Mouse (Mus musculus): Measurements from ENCODE around the gene Usp6nl. TPM values are rescaled to one million over a fixed set of nuclear protein-coding genes. Genes with fewer than 3 reads are reported as not detected.
A peak's percentile ranks its signal among the peaks of the same experiment; 100 is the strongest.

Gene Usp6nl
- polyA plus RNA-seq, 1 experiment = not detected

DNA sequence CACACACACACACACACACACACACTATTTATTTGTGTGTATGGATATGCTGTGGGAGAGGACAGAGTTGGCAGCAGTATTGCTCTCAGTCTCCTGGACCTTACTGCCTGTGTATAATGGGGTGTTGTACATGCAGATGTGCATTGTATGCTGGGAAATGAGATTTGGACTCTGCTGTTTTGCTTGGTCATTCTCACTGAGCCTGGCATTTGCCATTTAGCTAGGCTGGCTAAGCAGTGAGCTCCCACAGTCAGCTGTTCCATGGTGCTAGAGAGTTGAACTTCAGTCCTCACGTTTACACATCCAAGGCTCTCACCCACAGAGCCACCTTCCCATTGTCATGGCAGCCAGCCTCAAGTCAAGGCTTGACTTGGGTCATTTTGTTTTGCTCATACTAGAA is 90.2 kb downstream of the Usp6nl start:
- 81% methylated on average over 1 of the region's 1 CpGs for WGBS
- Histone ChIP-seq H3K4me1 (ENCODE audit: control insufficient read depth, insufficient read depth, low read length) (peaks cover 4% of the 10 kb centered on the region), H3K27ac (ENCODE audit: insufficient read depth, low read depth, low read length) (no peak overlapping the region), H3K4me3 (ENCODE audit: insufficient read depth, low read depth, low read length) (no peak overlapping the region)
- no peak for TF ChIP-seq CTCF (IDR thresholded peaks at IDR 0.05; ENCODE audit: insufficient read depth, low read depth, low read length)

DNA sequence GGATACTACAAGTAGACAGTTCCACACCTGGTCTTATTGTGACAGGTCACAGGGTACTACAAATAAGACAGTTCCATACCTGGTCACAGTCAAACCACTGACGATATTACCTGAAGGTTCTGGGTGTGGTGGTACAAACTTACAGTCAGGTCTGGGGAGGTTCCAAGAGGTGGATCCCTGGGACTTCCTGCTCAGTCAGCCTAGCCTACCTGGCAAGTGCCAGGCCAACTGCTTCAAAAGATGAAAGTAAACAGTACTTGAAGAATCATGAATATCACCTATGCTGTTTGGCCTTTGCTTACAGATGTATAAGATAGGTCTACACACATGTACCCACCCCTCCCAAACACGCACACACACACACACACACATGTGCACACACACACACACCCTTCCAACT is 91.3 kb downstream of the Usp6nl start:
- Histone ChIP-seq H3K4me1 (ENCODE audit: control insufficient read depth, insufficient read depth, low read length) (peaks cover 4% of the 10 kb centered on the region), H3K27ac (ENCODE audit: insufficient read depth, low read depth, low read length) (no peak overlapping the region), H3K4me3 (ENCODE audit: insufficient read depth, low read depth, low read length) (no peak overlapping the region)
- 94% methylated on average over 2 of the region's 2 CpGs for WGBS
- no peak for TF ChIP-seq CTCF (IDR thresholded peaks at IDR 0.05; ENCODE audit: insufficient read depth, low read depth, low read length)
- TF ChIP-seq POLR2A (IDR thresholded peaks at IDR 0.05; ENCODE audit: insufficient read depth, low read depth, low read length) = no peak

DNA sequence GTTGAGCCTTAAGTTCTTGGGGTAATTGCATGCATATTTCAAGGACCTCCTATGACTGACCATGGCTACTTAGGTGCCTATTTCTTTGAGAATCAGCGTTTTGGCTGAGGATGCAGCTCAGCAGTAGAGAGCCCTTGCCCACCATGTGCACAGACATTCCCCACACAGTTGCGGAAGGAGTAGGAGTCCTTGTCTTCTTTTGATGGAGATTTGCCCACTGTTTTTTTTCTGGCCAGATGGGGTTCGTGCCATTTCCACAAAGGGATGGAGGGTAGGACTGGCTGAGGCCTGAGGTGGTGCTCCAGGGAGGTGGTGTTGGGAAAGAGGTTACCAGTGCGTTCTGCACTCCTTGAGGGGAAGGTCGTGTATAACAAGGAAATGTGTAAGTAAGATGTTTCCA is 91.9 kb downstream of the Usp6nl start:
- TF ChIP-seq POLR2A (IDR thresholded peaks at IDR 0.05; ENCODE audit: insufficient read depth, low read depth, low read length) (no peak), CTCF (IDR thresholded peaks at IDR 0.05; ENCODE audit: insufficient read depth, low read depth, low read length) (no peak)
- peaks cover 4% of the 10 kb centered on the region for H3K4me1 ChIP-seq (ENCODE audit: control insufficient read depth, insufficient read depth, low read length)

DNA sequence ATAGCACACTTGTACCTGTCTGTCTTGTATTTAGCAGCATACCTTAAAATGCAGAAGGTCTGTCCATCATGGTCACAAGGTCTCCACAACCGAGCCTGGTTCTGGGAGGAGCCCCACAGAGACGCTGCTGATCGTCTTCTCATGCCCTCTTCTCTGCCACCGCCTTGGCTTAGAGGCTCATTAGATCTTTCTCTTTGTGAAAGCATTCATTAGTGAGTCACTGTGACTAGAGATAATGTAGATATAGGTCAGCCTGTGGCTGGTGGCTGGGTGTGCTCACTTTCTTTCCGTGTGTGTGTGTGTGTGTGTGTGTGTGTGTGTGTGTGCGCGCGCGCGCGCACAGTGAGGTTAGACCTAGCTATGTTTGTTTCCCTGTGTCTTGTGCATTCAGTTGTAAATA is 94.7 kb downstream of the Usp6nl start:
- WGBS = 25% methylated on average over 11 of the region's 11 CpGs
- H3K4me3 ChIP-seq (ENCODE audit: insufficient read depth, low read depth, low read length) = no peak overlapping the region
- H3K27ac ChIP-seq (ENCODE audit: insufficient read depth, low read depth, low read length) = peak overlapping the region; percentile 81
- no peak for TF ChIP-seq POLR2A (IDR thresholded peaks at IDR 0.05; ENCODE audit: insufficient read depth, low read depth, low read length)
- no peak for TF ChIP-seq CTCF (IDR thresholded peaks at IDR 0.05; ENCODE audit: insufficient read depth, low read depth, low read length)
- H3K4me1 ChIP-seq (ENCODE audit: control insufficient read depth, insufficient read depth, low read length) = peaks cover 4% of the 10 kb centered on the region

More for the DNA sequence above, 91.9 kb downstream of the Usp6nl start:
- WGBS = 80% methylated on average over 5 of the region's 5 CpGs
- no peak overlapping the region for H3K4me3 ChIP-seq (ENCODE audit: insufficient read depth, low read depth, low read length)
- H3K27ac ChIP-seq (ENCODE audit: insufficient read depth, low read depth, low read length) = no peak overlapping the region

DNA sequence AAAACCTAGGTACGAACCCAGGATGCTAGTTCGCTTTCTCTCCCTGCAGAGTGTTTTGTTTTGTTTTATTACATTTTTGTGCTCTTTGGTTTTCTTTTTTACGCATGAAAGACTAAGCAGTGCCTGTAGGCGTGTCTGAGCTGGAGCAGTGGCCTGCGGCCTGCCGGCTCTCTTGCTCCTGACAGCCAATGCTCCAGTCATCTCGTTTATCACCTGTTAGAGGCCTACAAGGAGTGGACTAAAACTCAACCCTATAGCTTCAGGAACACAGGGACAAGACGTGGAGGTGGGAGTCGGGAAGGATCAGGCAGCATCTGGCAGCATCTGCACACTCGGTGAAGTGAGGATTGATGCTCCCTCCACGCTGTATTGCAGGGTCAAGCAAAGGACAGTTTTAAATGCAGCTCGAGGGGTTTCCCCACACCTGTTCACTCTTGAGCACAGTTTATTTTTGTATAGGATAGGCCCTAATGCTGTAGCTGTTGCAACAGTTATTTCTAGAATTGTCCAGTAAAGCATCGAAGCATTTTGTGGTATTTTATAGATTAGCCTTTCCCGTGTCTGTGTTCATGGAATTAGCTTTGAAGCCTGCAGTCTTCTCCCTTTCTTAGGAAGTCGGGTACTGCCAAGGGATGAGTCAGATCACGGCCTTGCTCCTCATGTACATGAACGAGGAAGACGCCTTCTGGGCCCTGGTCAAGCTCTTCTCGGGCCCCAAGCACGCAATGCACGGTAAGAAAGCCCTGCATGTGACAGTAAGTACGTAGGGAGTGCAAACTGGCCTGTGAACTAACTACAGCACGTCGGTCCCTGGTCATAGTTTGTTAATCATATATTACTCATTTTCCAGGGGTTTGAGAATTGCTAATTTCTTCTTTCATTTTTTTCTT is 101.4 kb downstream of the Usp6nl start:
- no peak for TF ChIP-seq CTCF (IDR thresholded peaks at IDR 0.05; ENCODE audit: insufficient read depth, low read depth, low read length)
- no peak for TF ChIP-seq POLR2A (IDR thresholded peaks at IDR 0.05; ENCODE audit: insufficient read depth, low read depth, low read length)
- H3K4me3 ChIP-seq (ENCODE audit: insufficient read depth, low read depth, low read length) = no peak overlapping the region
- no peak overlapping the region for H3K27ac ChIP-seq (ENCODE audit: insufficient read depth, low read depth, low read length)
- 91% methylated on average over 24 of the region's 24 CpGs for WGBS
- H3K4me1 ChIP-seq (ENCODE audit: control insufficient read depth, insufficient read depth, low read length) = no peaks in the 10 kb centered on the region

DNA sequence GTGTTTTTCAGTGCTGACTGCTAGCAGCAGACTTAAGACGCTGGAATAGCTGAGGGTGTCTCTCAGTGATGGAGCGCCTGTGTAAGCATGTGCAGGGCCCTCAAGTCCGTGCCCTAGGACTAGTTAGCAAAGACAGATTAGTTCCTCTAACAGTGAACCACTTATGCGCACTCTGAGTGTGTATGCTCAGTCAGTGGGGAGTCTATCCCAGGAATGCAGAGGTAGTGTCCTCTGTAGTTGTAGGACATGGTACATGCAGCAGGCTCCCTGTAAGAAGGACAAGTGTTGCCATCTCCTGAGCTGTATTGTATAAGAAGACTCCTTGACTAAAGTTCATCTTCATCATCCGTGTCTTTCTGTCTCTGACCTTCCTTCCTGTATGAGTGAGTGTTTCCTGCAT is 102.4 kb downstream of the Usp6nl start:
- H3K4me3 ChIP-seq (ENCODE audit: insufficient read depth, low read depth, low read length) = no peak overlapping the region
- WGBS = 96% methylated on average over 5 of the region's 5 CpGs
- no peaks in the 10 kb centered on the region for H3K4me1 ChIP-seq (ENCODE audit: control insufficient read depth, insufficient read depth, low read length)
- H3K27ac ChIP-seq (ENCODE audit: insufficient read depth, low read depth, low read length) = no peak overlapping the region
- no peak for TF ChIP-seq CTCF (IDR thresholded peaks at IDR 0.05; ENCODE audit: insufficient read depth, low read depth, low read length)
- no peak for TF ChIP-seq POLR2A (IDR thresholded peaks at IDR 0.05; ENCODE audit: insufficient read depth, low read depth, low read length)

DNA sequence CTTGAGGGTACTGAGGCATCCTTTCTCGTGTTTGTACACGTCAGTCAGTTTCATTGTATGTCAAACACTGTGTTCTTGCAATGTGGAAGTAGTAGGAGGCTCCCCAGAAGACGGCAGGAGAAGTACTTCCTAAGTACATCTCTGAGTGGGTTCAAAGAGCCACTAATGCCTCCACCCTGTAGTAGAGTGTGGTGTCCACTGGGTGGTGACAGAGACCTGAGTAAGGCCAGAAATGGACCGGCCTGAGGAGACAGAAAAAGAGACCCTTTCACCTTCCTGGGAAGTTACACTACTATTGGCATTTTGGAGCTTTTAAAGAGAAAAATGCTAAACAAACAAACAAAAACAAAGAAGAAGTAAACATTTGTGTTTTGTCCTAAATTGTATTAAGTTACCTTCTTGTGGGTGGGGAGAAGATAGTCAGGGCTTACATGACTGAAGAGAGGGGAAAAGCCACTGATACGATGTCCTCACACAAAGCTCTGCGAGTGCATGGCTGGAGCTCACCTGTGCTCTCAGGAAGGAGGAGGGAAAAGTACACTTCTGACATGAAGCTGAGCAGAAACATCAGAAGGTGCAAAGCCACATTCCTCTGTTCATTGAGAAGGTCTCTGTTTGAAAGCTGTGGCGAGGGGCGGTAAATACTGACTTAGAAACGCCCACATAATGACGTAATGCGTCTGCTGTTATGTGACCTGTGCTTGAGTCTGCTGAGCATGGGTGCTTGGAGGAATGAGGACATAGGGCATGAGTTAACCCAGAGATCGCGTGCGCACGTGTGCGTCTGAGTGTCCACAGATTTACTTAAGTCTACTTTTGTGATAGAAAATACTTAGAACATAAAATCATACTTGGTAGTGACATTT is 113.9 kb downstream of the Usp6nl start:
- TF ChIP-seq POLR2A (IDR thresholded peaks at IDR 0.05; ENCODE audit: insufficient read depth, low read depth, low read length) = no peak
- TF ChIP-seq CTCF (IDR thresholded peaks at IDR 0.05; ENCODE audit: insufficient read depth, low read depth, low read length) = no peak
- H3K27ac ChIP-seq (ENCODE audit: insufficient read depth, low read depth, low read length) = no peak overlapping the region
- no peak overlapping the region for H3K4me3 ChIP-seq (ENCODE audit: insufficient read depth, low read depth, low read length)
- 66% methylated on average over 16 of the region's 16 CpGs for WGBS
- H3K4me1 ChIP-seq (ENCODE audit: control insufficient read depth, insufficient read depth, low read length) = peaks cover 2% of the 10 kb centered on the region; the same call in 1 of the 2 replicates

DNA sequence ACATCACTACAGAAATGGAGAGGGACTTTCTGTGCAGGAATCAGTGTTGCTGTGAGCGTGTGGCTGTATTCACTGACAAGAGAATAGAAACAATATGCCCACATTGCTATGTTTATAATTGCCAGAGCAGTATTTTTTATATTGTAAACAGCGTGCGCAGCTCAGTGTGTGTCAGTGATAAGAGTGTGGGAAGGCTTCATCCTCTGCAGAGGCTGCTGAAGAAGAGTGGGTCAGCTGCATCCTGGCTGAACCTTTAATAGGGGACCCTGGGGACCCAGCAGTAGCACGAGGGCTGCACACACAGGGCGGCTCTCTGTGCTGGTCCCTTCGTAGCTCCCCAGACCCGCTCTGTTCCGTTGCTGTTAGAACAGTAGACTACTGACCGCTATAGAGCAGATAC is 119.2 kb downstream of the Usp6nl start:
- H3K4me1 ChIP-seq (ENCODE audit: control insufficient read depth, insufficient read depth, low read length) = peaks cover 2% of the 10 kb centered on the region; the same call in 1 of the 2 replicates
- H3K27ac ChIP-seq (ENCODE audit: insufficient read depth, low read depth, low read length) = no peak overlapping the region
- no peak overlapping the region for H3K4me3 ChIP-seq (ENCODE audit: insufficient read depth, low read depth, low read length)
- TF ChIP-seq POLR2A (IDR thresholded peaks at IDR 0.05; ENCODE audit: insufficient read depth, low read depth, low read length) (no peak), CTCF (IDR thresholded peaks at IDR 0.05; ENCODE audit: insufficient read depth, low read depth, low read length) (no peak)
- 83% methylated on average over 9 of the region's 9 CpGs for WGBS

DNA sequence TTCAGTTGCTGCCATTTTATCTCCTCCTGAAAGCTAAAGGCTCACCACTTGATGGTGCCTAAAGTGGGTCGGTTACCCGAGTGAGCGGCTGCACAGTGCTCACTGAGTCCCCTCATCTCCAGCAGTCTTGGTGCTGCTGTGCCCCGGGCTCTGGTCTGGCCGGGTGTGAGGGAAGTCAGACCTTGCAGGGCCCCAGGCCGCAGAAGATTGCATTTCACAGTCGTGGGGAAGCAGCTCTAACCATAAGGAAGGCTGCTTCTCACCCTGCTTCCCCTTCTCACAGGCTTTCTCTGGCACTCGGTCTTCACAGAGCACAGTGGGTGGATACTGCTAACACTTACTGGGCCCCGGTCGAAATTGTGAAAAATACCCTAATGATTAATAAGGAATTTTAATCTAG is 119.8 kb downstream of the Usp6nl start:
- peaks cover 2% of the 10 kb centered on the region; the same call in 1 of the 2 replicates for H3K4me1 ChIP-seq (ENCODE audit: control insufficient read depth, insufficient read depth, low read length)
- 87% methylated on average over 10 of the region's 10 CpGs for WGBS
- TF ChIP-seq CTCF (IDR thresholded peaks at IDR 0.05; ENCODE audit: insufficient read depth, low read depth, low read length) = no peak
- TF ChIP-seq POLR2A (IDR thresholded peaks at IDR 0.05; ENCODE audit: insufficient read depth, low read depth, low read length) = no peak

More for the DNA sequence above, 119.8 kb downstream of the Usp6nl start:
- H3K4me3 ChIP-seq (ENCODE audit: insufficient read depth, low read depth, low read length) = no peak overlapping the region
- H3K27ac ChIP-seq (ENCODE audit: insufficient read depth, low read depth, low read length) = no peak overlapping the region
